Mouse (Mus musculus) testis, adult 2 months (tissue): ENCODE measurements around the gene Rab28. TPM values are rescaled to one million over a fixed set of nuclear protein-coding genes. Genes with fewer than 3 reads are reported as not detected.
"Not testable (repeated sequence)": the region's sequence is repeated elsewhere in the genome, so short reads cannot be mapped to it uniquely, and the experiment has no call there.

Experiments
- H3K27ac ChIP-seq: fragments of 200-500 bp; 2 replicates; pipeline ENCODE4 v1.5.1; 2012; ENCODE audit warnings: low read depth, low read length; ENCODE audit not compliant: control insufficient read depth, insufficient read depth
- H3K27me3 ChIP-seq: fragments of 200-500 bp; 2 replicates; pipeline ENCODE4 v1.6.1; 2012; ENCODE audit warnings: mild to moderate bottlenecking, low read length, moderate library complexity; ENCODE audit not compliant: control insufficient read depth, insufficient read depth
- H3K36me3 ChIP-seq: fragments of 200-500 bp; 2 replicates; pipeline ENCODE4 v1.6.1; 2012; ENCODE audit warnings: mild to moderate bottlenecking, low read length; ENCODE audit not compliant: control insufficient read depth, insufficient read depth
- H3K4me1 ChIP-seq: fragments of 200-500 bp; 2 replicates; pipeline ENCODE4 v1.6.1; 2012; ENCODE audit warnings: low read length; ENCODE audit not compliant: control insufficient read depth, insufficient read depth
- H3K4me3 ChIP-seq: fragments of 200-500 bp; 2 replicates; pipeline ENCODE4 v1.5.1; 2012; ENCODE audit warnings: low read depth, mild to moderate bottlenecking, low read length, moderate library complexity, mixed read lengths; ENCODE audit not compliant: control insufficient read depth
- CTCF ChIP-seq: fragments of 200-500 bp; IDR thresholded peaks from 2 replicates; pipeline ENCODE4 v1.5.1; 2012; ENCODE audit warnings: low read depth, mild to moderate bottlenecking, inconsistent platforms, low read length, moderate library complexity; ENCODE audit not compliant: control insufficient read depth, insufficient read depth, insufficient replicate concordance
- POLR2A ChIP-seq: fragments of 200-500 bp; IDR thresholded peaks from 2 replicates; pipeline ENCODE4 v1.6.1; 2012; ENCODE audit warnings: low read depth, mild to moderate bottlenecking, inconsistent platforms, low read length, moderate library complexity; ENCODE audit not compliant: control insufficient read depth
- polyA plus RNA-seq: library from polyadenylated mRNA; depleted of rRNA; stranded (reverse); fragments of >200 nt; gene quantifications from 2 replicates; pipeline ENCODE4 v1.2.3, GENCODE M21; 2012

The Rab28 gene
- polyA plus RNA-seq, 1 experiment = 45.9 TPM

DNA sequence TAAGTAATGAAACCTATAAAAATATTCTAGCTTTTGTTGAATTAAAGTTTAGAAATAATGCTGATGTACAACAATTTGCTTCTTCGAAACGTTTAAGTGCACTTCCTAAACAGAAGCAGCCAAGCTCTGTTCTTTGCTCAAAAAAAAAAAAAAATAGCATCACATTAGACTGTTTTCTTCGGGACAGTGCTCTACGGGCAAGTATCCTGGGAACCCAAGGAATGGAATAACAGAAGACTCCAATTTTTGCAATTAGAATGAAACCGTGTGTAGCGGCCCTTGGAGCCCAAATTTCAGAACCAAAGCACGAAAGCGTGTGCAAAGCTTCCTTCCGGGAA is 1.2 kb downstream of the Rab28 start:
- Histone ChIP-seq H3K4me1 (no peaks in the 10 kb centered on the region; the same call in 1 of the 2 replicates), H3K36me3 (no peaks in the 10 kb centered on the region), H3K27ac (peak overlapping the region; percentile 94), H3K4me3 (peak overlapping the region; percentile 93), H3K27me3 (no peaks in the 10 kb centered on the region)
- no peak for TF ChIP-seq CTCF

- not testable (repeated sequence) for H3K27me3 ChIP-seq, H3K36me3 ChIP-seq, H3K4me3 ChIP-seq, H3K4me1 ChIP-seq, H3K27ac ChIP-seq
Observed at GRCm38 (mm10) chr5:41701085-41701484, 6.9 kb downstream of the Rab28 start.

GRCm38 (mm10) chr5:41697958-41698357 is 10.0 kb downstream of the Rab28 start:
- H3K27ac ChIP-seq = no peak overlapping the region
- H3K4me3 ChIP-seq = no peak overlapping the region
- TF ChIP-seq POLR2A (no peak), CTCF (no peak)
- no peaks in the 10 kb centered on the region for H3K4me1 ChIP-seq
- no peaks in the 10 kb centered on the region for H3K27me3 ChIP-seq
- H3K36me3 ChIP-seq = no peaks in the 10 kb centered on the region

DNA sequence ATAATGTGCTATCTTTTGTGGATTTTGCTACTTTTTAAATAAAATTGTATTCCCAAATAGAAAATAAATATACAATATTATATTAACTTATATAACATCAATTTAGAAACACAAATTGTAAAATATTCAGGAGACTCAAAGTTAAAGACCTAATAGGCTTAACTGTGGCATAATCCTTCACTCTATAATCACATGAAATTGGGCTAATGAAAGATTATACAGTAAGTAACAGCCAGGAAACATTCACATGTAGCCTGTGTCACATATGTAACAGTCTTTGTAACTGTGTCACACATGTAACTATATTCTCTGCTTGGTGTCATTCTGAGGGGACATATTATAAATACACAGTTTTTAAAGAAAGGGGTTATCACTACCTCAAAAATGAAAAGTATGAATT is 22.9 kb downstream of the Rab28 start:
- no peaks in the 10 kb centered on the region for H3K27me3 ChIP-seq

GRCm38 (mm10) chr5:41683976-41684375 is 24.0 kb downstream of the Rab28 start:
- TF ChIP-seq CTCF (no peak), POLR2A (no peak)
- Histone ChIP-seq H3K4me3 (no peak overlapping the region), H3K4me1 (no peaks in the 10 kb centered on the region), H3K27ac (no peak overlapping the region), H3K27me3 (no peaks in the 10 kb centered on the region), H3K36me3 (no peaks in the 10 kb centered on the region)

More for the DNA sequence above, 22.9 kb downstream of the Rab28 start:
- TF ChIP-seq CTCF (no peak), POLR2A (no peak)
- Histone ChIP-seq H3K27ac (no peak overlapping the region), H3K4me1 (no peaks in the 10 kb centered on the region), H3K4me3 (no peak overlapping the region), H3K36me3 (no peaks in the 10 kb centered on the region)

DNA sequence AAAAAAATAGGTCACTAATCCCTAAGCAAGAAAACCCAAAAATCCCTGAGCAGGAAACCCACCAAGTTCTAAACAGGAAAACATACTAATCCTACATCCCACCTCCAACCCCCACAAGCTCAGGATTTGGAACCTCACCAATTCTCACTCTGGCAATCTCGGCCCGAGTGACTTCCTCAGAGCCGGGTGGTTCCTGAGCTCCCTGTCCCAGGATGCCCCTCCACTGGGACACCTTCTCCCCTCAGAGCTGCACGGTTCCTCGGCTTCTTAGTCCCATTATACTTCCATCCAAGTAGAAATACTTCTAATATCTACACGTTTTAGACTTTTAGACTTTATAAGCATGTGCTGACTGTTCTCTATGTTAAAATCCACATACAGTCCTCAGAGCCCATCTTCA is 41.9 kb downstream of the Rab28 start:
- H3K4me3 ChIP-seq = no peak overlapping the region
- no peaks in the 10 kb centered on the region for H3K27me3 ChIP-seq
- no peak overlapping the region for H3K27ac ChIP-seq
- no peaks in the 10 kb centered on the region for H3K4me1 ChIP-seq
- TF ChIP-seq CTCF = no peak
- TF ChIP-seq POLR2A = no peak
- H3K36me3 ChIP-seq = no peaks in the 10 kb centered on the region; the same call in 1 of the 2 replicates

- no peak for TF ChIP-seq POLR2A
- no peak for TF ChIP-seq CTCF
- H3K27ac ChIP-seq = no peak overlapping the region
Observed at GRCm38 (mm10) chr5:41636793-41637192, 71.2 kb downstream of the Rab28 start.

More at GRCm38 (mm10) chr5:41636793-41637192, 71.2 kb downstream of the Rab28 start:
- Histone ChIP-seq H3K27me3 (no peaks in the 10 kb centered on the region), H3K4me3 (no peak overlapping the region), H3K4me1 (no peaks in the 10 kb centered on the region), H3K36me3 (no peaks in the 10 kb centered on the region)
